Mouse (Mus musculus): Measurements from ENCODE around the gene Sema3a.
A peak's percentile ranks its signal among the peaks of the same experiment; 100 is the strongest.
"Not testable (repeated sequence)": the region's sequence is repeated elsewhere in the genome, so short reads cannot be mapped to it uniquely, and the experiment has no call there.

The Sema3a gene

GRCm38 (mm10) chr5:13573867-13574266, 448.7 kb downstream of the Sema3a start:
- no peak for DNase-seq

- DNase-seq = no peak
These were observed 453.9 kb downstream of the Sema3a start for GRCm38 (mm10) chr5:13579123-13579522.

- DNase-seq = no peak
These were observed 460.5 kb downstream of the Sema3a start for GRCm38 (mm10) chr5:13585559-13586207.

GRCm38 (mm10) chr5:13594422-13594821, 469.2 kb downstream of the Sema3a start:
- DNase-seq = no peak

- DNase-seq = no peak
These were observed 486.4 kb downstream of the Sema3a start for GRCm38 (mm10) chr5:13611631-13612030.

GRCm38 (mm10) chr5:13612088-13612487, 486.9 kb downstream of the Sema3a start:
- DNase-seq = no peak

- not testable (repeated sequence) for DNase-seq
These were observed 489.4 kb downstream of the Sema3a start for GRCm38 (mm10) chr5:13614575-13614974.

- no peak for DNase-seq
These were observed 490.7 kb downstream of the Sema3a start for GRCm38 (mm10) chr5:13615907-13616306.

GRCm38 (mm10) chr5:13622578-13622977, 497.4 kb downstream of the Sema3a start:
- DNase-seq = no peak

- no peak for DNase-seq
These were observed 499.5 kb downstream of the Sema3a start for GRCm38 (mm10) chr5:13624754-13625153.

- no peak for DNase-seq
These were observed 500.9 kb downstream of the Sema3a start for GRCm38 (mm10) chr5:13626093-13626492.

- DNase-seq = peak; percentile 83
These were observed 503.5 kb downstream of the Sema3a start for GRCm38 (mm10) chr5:13628606-13629311.

GRCm38 (mm10) chr5:13629916-13630315, 504.7 kb downstream of the Sema3a start:
- no peak for DNase-seq

GRCm38 (mm10) chr5:13630692-13631091, 505.5 kb downstream of the Sema3a start:
- no peak for DNase-seq

- DNase-seq = no peak
These were observed 511.0 kb downstream of the Sema3a start for GRCm38 (mm10) chr5:13636237-13636636.

Measured in kidney, adult 18-20 months (tissue).